Mouse (Mus musculus) kidney, embryonic 15.5 days (tissue): ENCODE measurements around the gene Pltp. TPM values are rescaled to one million over a fixed set of nuclear protein-coding genes. Genes with fewer than 3 reads are reported as not detected.

Experiments used
- ATAC-seq: fragments of 200-750 bp; cut with Nextera tagmentation; replicated peaks from 2 replicates; pipeline ENCODE4 v1.8.0; 2017; ENCODE audit warnings: moderate TSS enrichment; ENCODE audit not compliant: low FRiP score
- H3K27ac ChIP-seq: fragments of 300-500 bp; sonication (generic); 2 replicates; pipeline ENCODE4 v1.5.1; 2015; ENCODE audit warnings: mild to moderate bottlenecking, inconsistent platforms
- H3K27me3 ChIP-seq: fragments of 300-500 bp; sonication (generic); 2 replicates; pipeline ENCODE4 v1.6.1; 2015; ENCODE audit warnings: inconsistent platforms
- H3K36me3 ChIP-seq: fragments of 300-500 bp; sonication (generic); 2 replicates; pipeline ENCODE4 v1.6.1; 2015; ENCODE audit warnings: inconsistent platforms
- H3K4me1 ChIP-seq: fragments of 300-500 bp; sonication (generic); 2 replicates; pipeline ENCODE4 v1.6.1; 2015; ENCODE audit warnings: inconsistent platforms
- H3K4me2 ChIP-seq: fragments of 300-500 bp; sonication (generic); 2 replicates; pipeline ENCODE4 v1.6.1; 2015; ENCODE audit warnings: moderate library complexity, mild to moderate bottlenecking, inconsistent platforms
- H3K4me3 ChIP-seq: fragments of 300-500 bp; sonication (generic); replicated peaks from 2 replicates; pipeline ENCODE4 v1.5.1; 2015; ENCODE audit warnings: mild to moderate bottlenecking, inconsistent platforms
- H3K9ac ChIP-seq: fragments of 300-500 bp; sonication (generic); 2 replicates; pipeline ENCODE4 v1.6.1; 2015; ENCODE audit warnings: mild to moderate bottlenecking, inconsistent platforms
- H3K9me3 ChIP-seq: fragments of 300-500 bp; sonication (generic); replicated peaks from 2 replicates; pipeline ENCODE4 v1.6.1; 2016; ENCODE audit warnings: inconsistent platforms
- WGBS: fragments of 180-500 bp; shearing (Covaris S2); methylation state at CpG from one replicate; pipeline ENCODE4 v1.1.7; 2015; ENCODE audit warnings: mixed read lengths; 5-methylcytosine and 5-hydroxymethylcytosine counted together
- polyA plus RNA-seq: library from polyadenylated mRNA; unstranded; fragments of >200 nt; fragmentation: Nextera tagmentation; extraction: Ambion mirVana; gene quantifications from 2 replicates; pipeline ENCODE4 v1.2.1, GENCODE M21; 2015

Gene Pltp
- polyA plus RNA-seq, 1 experiment from 2014 or later, result 38.7 TPM

GRCm38 (mm10) chr2:164794293-164794692 lies 63.2 kb downstream of the Pltp start:
- no peaks in the 10 kb centered on the region for H3K4me1 ChIP-seq
- peak; percentile 44; the same call in 1 of the 2 replicates for ATAC-seq
- 35% methylated on average over 5 of the region's 5 CpGs for WGBS
- no peak overlapping the region for H3K9ac ChIP-seq
- no peak overlapping the region for H3K4me2 ChIP-seq
- peaks cover 90% of the 10 kb centered on the region for H3K36me3 ChIP-seq
- H3K9me3 ChIP-seq, result no peaks in the 10 kb centered on the region
- H3K4me3 ChIP-seq, result no peak overlapping the region
- H3K27ac ChIP-seq, result no peak overlapping the region
- H3K27me3 ChIP-seq, result no peaks in the 10 kb centered on the region

GRCm38 (mm10) chr2:164793772-164794171 lies 63.7 kb downstream of the Pltp start:
- Histone ChIP-seq H3K4me3 (no peak overlapping the region), H3K27ac (no peak overlapping the region), H3K4me1 (0 out of 2 replicates have a peak, but pooled peaks cover 1% of the 10 kb centered on the region), H3K9ac (no peak overlapping the region), H3K27me3 (no peaks in the 10 kb centered on the region), H3K4me2 (no peak overlapping the region), H3K36me3 (peaks cover 89% of the 10 kb centered on the region), H3K9me3 (no peaks in the 10 kb centered on the region)
- no peak for ATAC-seq
- 83% methylated on average over 2 of the region's 2 CpGs for WGBS

DNA sequence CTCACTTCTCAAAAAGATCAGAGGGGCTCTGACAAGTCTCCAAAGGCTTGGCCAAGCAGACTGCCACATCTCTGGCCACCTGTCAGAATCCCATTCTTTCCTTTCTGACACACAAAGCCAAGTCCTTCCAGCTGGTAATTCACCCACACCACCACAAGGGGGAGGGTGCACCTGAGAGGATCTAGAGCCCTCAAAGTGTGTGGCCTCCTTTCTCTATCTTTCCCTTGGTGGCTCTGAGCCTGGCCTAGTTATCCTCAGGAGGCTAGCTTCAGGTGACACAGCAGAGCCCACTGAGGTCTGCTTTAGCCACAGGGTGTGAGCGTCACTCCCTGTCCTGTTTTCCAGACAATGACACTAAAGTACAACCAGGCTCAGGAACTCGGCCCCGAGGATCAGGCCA lies 64.3 kb downstream of the Pltp start:
- no peak overlapping the region for H3K4me2 ChIP-seq
- peaks cover 89% of the 10 kb centered on the region for H3K36me3 ChIP-seq
- H3K9ac ChIP-seq, result no peak overlapping the region
- H3K27me3 ChIP-seq, result no peaks in the 10 kb centered on the region
- no peak for ATAC-seq
- WGBS, result 81% methylated on average over 3 of the region's 3 CpGs
- no peak overlapping the region for H3K27ac ChIP-seq
- H3K4me1 ChIP-seq, result peaks cover 7% of the 10 kb centered on the region; the same call in 1 of the 2 replicates
- no peak overlapping the region for H3K4me3 ChIP-seq
- no peaks in the 10 kb centered on the region for H3K9me3 ChIP-seq

DNA sequence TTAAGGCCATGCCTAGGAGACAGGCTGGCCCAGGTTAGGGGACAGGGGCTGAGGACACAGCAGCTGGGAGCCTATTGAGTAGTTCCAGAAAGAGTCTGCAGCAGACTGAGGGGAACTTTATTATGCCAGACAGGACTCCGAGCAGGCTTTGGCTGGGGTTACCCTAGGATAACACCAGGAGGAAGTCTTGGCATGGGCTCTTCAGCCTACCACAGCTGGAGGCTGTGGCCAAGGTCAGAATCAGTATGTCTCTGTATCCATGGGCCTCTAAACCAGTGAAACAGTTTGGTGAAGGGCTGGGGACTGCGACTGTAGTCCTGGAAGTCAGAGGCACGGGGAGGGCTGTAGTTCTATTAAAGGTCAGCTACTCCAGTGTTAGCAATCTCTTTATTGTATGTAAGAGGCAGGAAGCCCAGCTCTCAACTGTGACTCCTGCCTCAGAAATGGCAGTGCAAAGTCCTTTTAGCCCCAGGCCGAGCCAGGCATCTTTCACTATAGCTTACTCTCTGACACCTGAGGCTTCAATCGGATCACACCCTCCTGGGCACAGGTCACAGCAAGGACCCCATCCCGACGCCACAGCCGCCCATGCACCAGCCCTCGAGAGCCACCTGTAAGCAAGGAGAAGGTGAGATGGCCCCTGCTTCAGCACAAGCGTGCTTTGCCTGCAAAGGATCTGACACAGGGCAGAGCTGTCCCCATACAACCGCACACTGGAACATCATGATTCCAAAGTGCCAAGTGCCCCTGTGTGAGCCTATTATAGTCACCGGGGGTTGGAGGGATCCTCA lies 64.9 kb downstream of the Pltp start:
- peaks cover 11% of the 10 kb centered on the region; the same call in 1 of the 2 replicates for H3K4me1 ChIP-seq
- no peaks in the 10 kb centered on the region for H3K9me3 ChIP-seq
- no peaks in the 10 kb centered on the region for H3K27me3 ChIP-seq
- WGBS, result 91% methylated on average over 12 of the region's 12 CpGs
- H3K4me2 ChIP-seq, result no peak overlapping the region
- H3K9ac ChIP-seq, result no peak overlapping the region
- no peak for ATAC-seq
- no peak overlapping the region for H3K4me3 ChIP-seq
- H3K27ac ChIP-seq, result no peak overlapping the region
- H3K36me3 ChIP-seq, result peaks cover 84% of the 10 kb centered on the region

DNA sequence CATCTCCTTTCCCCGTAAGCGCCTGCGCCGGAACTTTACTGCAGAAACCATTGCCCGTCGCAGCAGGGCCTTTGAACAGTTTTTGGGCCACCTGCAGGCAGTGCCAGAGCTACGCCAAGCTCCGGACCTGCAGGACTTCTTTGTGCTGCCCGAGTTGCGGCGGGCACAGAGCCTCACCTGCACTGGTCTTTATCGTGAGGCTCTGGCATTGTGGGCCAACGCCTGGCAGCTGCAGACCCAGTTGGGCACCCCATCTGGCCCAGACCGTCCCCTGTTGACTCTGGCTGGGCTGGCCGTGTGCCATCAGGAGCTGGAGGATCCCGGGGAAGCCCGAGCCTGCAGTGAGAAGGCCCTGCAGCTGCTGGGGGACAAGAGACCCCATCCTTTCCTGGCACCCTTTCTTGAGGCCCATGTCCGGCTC lies 65.7 kb downstream of the Pltp start:
- Histone ChIP-seq H3K9ac (no peak overlapping the region), H3K27ac (no peak overlapping the region), H3K4me3 (no peak overlapping the region), H3K4me2 (no peak overlapping the region), H3K9me3 (no peaks in the 10 kb centered on the region), H3K4me1 (peaks cover 18% of the 10 kb centered on the region), H3K27me3 (no peaks in the 10 kb centered on the region), H3K36me3 (peaks cover 76% of the 10 kb centered on the region)
- WGBS, result 96% methylated on average over 18 of the region's 18 CpGs
- ATAC-seq, result no peak

GRCm38 (mm10) chr2:164790451-164790850 lies 67.1 kb downstream of the Pltp start:
- H3K4me2 ChIP-seq, result no peak overlapping the region
- no peaks in the 10 kb centered on the region for H3K9me3 ChIP-seq
- H3K9ac ChIP-seq, result no peak overlapping the region
- ATAC-seq, result no peak
- no peak overlapping the region for H3K27ac ChIP-seq
- WGBS, result 77% methylated on average over 4 of the region's 4 CpGs
- H3K36me3 ChIP-seq, result peaks cover 63% of the 10 kb centered on the region
- H3K4me3 ChIP-seq, result no peak overlapping the region
- H3K4me1 ChIP-seq, result peaks cover 28% of the 10 kb centered on the region
- no peaks in the 10 kb centered on the region for H3K27me3 ChIP-seq

Other genes with a start within 250 kb of the Pltp start
- gene Wfdc6b, start 244.2 kb downstream of the Pltp start, polyA plus RNA-seq, result not detected in 2 replicates
- gene Wfdc8, start 244.1 kb downstream of the Pltp start, polyA plus RNA-seq, result not detected in 2 replicates
- not detected in 2 replicates for gene Wfdc16, start 218.9 kb downstream of the Pltp start, polyA plus RNA-seq
- 0.41 TPM in 1 of 2 replicates, not detected in the other for gene Wfdc10, start 201.7 kb downstream of the Pltp start, polyA plus RNA-seq
- gene Wfdc9, start 201.1 kb downstream of the Pltp start, polyA plus RNA-seq, result not detected in 2 replicates
- gene Wfdc11, start 183.6 kb downstream of the Pltp start, polyA plus RNA-seq, result not detected in 2 replicates
- gene Wfdc13, start 172.6 kb downstream of the Pltp start, polyA plus RNA-seq, result 0.43 and 0.57 TPM in 2 replicates
- 0.65 and 0.76 TPM in 2 replicates for gene Spint4, start 159.2 kb downstream of the Pltp start, polyA plus RNA-seq
- gene Spint5, start 142.4 kb downstream of the Pltp start, polyA plus RNA-seq, result not detected in 2 replicates
- 1.2 and 1.3 TPM in 2 replicates for gene Wfdc3, start 111.8 kb downstream of the Pltp start, polyA plus RNA-seq
- 74.6 and 75.1 TPM in 2 replicates for gene Dnttip1, start 111.7 kb downstream of the Pltp start, polyA plus RNA-seq
- 517 and 530 TPM in 2 replicates for gene Ube2c, start 87.8 kb downstream of the Pltp start, polyA plus RNA-seq
- gene Tnnc2, start 77.7 kb downstream of the Pltp start, polyA plus RNA-seq, result 40.1 and 87.2 TPM in 2 replicates
- 21.5 and 24.0 TPM in 2 replicates for gene Snx21, start 71.9 kb downstream of the Pltp start, polyA plus RNA-seq
- gene Acot8, start 52.8 kb downstream of the Pltp start, polyA plus RNA-seq, result 20.8 and 21.2 TPM in 2 replicates
- 9.0 and 9.2 TPM in 2 replicates for gene Zswim3, start 52.6 kb downstream of the Pltp start, polyA plus RNA-seq
- gene Zswim1, start 35.0 kb downstream of the Pltp start, polyA plus RNA-seq, result 18.4 and 19.8 TPM in 2 replicates
- gene Spata25, start 29.2 kb downstream of the Pltp start, polyA plus RNA-seq, result 0.21 TPM in 1 of 2 replicates, not detected in the other
- 160 and 170 TPM in 2 replicates for gene Ctsa, start 24.8 kb downstream of the Pltp start, polyA plus RNA-seq
- gene Neurl2, start 24.3 kb downstream of the Pltp start, polyA plus RNA-seq, result 7.0 and 8.9 TPM in 2 replicates
- 73.1 and 81.1 TPM in 2 replicates for gene Pcif1, start 21.6 kb upstream of the Pltp start, polyA plus RNA-seq
- 12.1 and 14.4 TPM in 2 replicates for gene Zfp335, start 54.0 kb upstream of the Pltp start, polyA plus RNA-seq
- 2.6 and 41.3 TPM in 2 replicates for gene Mmp9, start 83.1 kb upstream of the Pltp start, polyA plus RNA-seq
- 1.1 TPM in 2 replicates for gene Slc12a5, start 103.1 kb upstream of the Pltp start, polyA plus RNA-seq
- 73.5 and 79.6 TPM in 2 replicates for gene Ncoa5, start 177.2 kb upstream of the Pltp start, polyA plus RNA-seq
- 7.4 and 8.4 TPM in 2 replicates for gene Cd40, start 197.9 kb upstream of the Pltp start, polyA plus RNA-seq
- not detected in 2 replicates for gene 1700025C18Rik, start 233.0 kb upstream of the Pltp start, polyA plus RNA-seq